Mouse (Mus musculus): ENCODE results near the gene Pcsk2. TPM values are rescaled to one million over a fixed set of nuclear protein-coding genes. Genes with fewer than 3 reads are reported as not detected.

Gene Pcsk2
- total RNA-seq, 1 experiment from 2014 or later: not detected

DNA sequence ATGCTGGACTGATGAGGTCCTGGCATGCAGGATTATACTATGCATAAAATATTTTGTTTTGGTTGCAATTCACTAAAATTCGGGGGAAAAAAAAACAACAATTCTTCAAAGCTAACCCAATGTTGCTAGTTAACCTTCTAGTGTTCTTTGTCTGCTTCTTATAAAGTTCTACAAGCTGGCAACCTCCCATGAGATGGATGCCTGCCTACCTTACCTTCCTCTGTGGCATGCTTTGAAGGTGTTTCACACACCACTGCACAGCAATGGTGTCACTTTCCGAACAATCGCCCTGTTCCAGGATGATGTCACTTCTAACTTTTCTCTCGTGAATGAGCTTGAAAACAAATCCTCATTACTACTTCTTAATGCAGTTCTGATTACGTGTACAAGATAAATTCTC is 68.8 kb downstream of the Pcsk2 start:
- ATAC-seq (replicated peaks in 1 of 2; ENCODE audit: insufficient read depth in 1 of 2, low FRiP score in 2 of 2, low TSS enrichment in 1 of 2, low read depth in 1 of 2, poor library complexity in 2 of 2, severe bottlenecking in 2 of 2): no peak

DNA sequence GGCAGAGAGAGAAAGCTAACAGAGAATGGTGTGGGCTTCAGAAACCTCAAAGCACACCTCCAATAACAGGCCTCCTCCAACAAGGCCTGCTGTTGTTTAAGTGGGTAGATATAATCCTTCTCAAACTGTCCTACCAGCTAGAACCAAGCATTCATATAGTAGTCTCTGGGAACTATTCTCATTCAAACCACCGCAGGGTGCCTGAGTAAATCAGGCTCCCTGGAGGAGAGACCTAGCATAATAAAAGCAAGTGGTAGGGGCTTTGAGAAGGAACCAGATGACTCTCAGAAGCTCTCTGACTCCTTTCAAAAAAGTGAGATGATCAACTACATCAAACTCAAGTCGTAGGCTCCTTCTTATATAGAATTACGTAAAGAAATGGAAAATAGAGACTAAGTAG is 75.0 kb downstream of the Pcsk2 start:
- no peak for ATAC-seq (replicated peaks in 1 of 2; ENCODE audit: insufficient read depth in 1 of 2, low FRiP score in 2 of 2, low TSS enrichment in 1 of 2, low read depth in 1 of 2, poor library complexity in 2 of 2, severe bottlenecking in 2 of 2)

DNA sequence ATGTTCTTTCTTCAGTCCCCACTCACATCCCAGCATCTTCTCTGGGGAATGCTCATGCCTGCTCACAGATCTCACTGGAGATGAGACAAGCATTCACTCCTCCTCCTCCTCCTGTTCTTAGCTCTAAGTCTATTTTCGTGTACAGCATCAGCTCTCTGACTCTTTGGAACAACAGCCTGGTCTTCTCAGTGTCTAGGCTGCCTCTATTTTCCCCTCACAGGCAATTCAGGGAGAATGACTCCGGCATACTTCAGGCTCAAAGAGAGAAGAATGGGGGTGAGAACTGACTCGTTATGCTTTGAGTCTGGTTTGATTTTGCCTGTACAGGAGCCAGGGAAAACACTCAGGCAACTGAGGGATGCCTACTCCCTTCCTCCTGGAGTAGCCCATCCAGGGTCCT is 78.0 kb downstream of the Pcsk2 start:
- no peak for ATAC-seq (replicated peaks in 1 of 2; ENCODE audit: insufficient read depth in 1 of 2, low FRiP score in 2 of 2, low TSS enrichment in 1 of 2, low read depth in 1 of 2, poor library complexity in 2 of 2, severe bottlenecking in 2 of 2)

DNA sequence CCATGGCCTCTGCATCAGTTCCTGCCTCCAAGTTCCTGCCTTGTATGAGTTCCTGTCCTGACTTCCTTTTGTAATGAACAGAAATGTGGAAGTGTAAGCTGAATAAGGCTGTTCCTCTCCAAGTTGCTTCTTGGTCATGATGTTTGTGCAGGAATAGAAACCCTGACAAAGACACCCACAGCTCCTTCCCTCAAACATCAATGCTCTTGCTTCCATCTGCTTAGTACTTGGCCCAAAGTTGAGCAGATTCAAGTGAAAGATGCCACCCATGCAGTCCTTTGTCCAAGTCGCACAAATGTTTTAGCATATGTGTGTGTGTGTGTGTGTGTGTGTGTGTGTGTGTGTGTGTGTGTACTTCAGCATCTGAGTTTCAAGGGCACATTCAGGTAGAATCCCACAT is 97.3 kb downstream of the Pcsk2 start:
- no peak for ATAC-seq (replicated peaks in 1 of 2; ENCODE audit: insufficient read depth in 1 of 2, low FRiP score in 2 of 2, low TSS enrichment in 1 of 2, low read depth in 1 of 2, poor library complexity in 2 of 2, severe bottlenecking in 2 of 2)

DNA sequence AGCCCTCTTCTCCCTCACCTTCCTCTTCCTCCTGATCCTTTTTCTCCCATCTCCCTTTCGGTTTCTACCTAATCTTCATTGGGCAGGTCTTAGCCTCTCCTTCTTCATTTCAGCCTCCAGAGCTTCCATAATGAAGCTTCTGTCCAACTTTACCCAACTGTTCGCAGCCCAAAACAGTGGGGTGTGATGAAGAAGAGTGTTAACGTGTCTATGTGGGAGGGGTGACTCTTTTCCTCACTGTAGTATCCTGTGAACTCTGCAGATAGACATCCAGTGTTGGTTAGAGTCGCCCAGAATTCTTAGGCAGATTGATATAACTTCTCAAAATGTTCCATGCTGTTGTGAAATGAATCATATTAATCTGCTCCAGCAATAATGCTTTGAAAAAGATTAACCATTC is 98.4 kb downstream of the Pcsk2 start:
- no peak for ATAC-seq (replicated peaks in 1 of 2; ENCODE audit: insufficient read depth in 1 of 2, low FRiP score in 2 of 2, low TSS enrichment in 1 of 2, low read depth in 1 of 2, poor library complexity in 2 of 2, severe bottlenecking in 2 of 2)

DNA sequence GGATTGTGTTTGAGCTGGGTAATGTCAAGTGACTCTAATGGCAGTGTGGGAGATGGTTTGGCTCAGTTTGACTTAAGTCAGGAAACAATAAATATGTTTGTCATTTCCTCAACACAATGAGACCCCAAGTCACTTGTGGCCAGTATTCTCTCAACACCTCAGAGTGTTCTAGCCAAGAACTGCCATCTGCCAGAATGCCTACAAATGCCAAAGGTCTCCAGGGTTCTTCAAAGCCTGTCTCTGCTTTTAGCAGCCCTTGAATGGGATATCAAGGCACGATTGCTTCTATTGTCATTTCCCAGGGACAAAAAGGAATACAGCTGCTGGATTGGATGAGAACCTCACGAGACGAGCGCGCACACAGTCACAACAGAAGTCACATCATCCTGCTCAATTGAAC is 100.0 kb downstream of the Pcsk2 start:
- no peak for ATAC-seq (replicated peaks in 1 of 2; ENCODE audit: insufficient read depth in 1 of 2, low FRiP score in 2 of 2, low TSS enrichment in 1 of 2, low read depth in 1 of 2, poor library complexity in 2 of 2, severe bottlenecking in 2 of 2)

DNA sequence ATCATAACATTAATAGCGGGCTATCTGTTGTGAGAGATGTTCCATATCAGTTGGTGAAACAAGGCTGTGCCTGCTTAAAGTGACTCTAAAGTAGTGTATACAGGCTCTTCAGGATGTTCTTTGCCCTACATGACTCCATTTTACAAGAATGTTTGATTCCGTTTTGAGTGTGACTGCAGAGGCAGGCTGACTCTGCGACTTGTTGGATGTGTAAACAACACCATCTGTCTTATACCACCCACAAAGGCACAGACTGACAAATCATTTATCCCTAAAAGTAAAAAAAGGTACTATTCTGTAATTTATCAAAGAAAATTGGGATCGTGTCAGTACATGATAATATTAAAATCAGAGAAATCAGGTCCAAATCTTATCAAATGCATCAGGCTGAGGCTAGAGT is 108.7 kb downstream of the Pcsk2 start:
- ATAC-seq (replicated peaks in 1 of 2; ENCODE audit: insufficient read depth in 1 of 2, low FRiP score in 2 of 2, low TSS enrichment in 1 of 2, low read depth in 1 of 2, poor library complexity in 2 of 2, severe bottlenecking in 2 of 2): no peak

DNA sequence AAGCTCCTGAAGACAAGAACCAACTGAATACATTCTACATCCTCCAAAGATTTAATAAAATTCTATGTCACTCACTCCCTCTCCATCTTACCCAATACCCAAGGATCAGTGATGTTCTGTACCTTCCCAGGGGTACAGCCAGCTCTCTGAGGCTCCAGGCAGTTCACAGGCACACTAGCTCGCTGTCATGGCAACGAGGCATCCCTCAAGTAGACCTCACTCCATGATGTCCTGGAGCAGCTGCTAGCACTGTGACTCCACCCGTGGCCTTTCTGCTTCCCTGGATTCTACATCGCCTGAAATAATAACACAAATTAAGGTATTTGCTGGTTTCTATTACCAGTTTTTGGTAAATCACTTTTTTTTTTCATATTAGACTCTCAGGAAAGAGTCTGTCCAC is 111.0 kb downstream of the Pcsk2 start:
- ATAC-seq (replicated peaks in 1 of 2; ENCODE audit: insufficient read depth in 1 of 2, low FRiP score in 2 of 2, low TSS enrichment in 1 of 2, low read depth in 1 of 2, poor library complexity in 2 of 2, severe bottlenecking in 2 of 2): no peak

DNA sequence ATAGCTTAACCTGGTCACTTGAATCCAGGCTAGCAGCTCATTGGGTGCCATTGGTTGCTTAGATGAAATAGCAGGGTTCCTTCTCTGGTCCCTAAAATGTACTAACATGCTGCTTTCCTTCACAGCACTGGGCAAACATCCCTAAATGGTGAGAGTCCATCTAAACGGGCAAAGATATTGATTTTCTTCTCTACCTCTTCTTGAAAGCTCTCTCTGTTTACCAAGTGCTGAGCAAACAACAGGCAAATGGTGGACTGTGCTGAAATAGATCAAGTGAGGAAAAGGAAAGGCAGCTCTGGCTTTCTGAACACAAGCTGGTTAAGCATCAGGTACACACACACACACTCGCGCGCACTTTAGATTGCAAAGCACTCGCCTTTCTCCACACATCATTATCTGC is 120.8 kb downstream of the Pcsk2 start:
- ATAC-seq (replicated peaks in 1 of 2; ENCODE audit: insufficient read depth in 1 of 2, low FRiP score in 2 of 2, low TSS enrichment in 1 of 2, low read depth in 1 of 2, poor library complexity in 2 of 2, severe bottlenecking in 2 of 2): no peak

DNA sequence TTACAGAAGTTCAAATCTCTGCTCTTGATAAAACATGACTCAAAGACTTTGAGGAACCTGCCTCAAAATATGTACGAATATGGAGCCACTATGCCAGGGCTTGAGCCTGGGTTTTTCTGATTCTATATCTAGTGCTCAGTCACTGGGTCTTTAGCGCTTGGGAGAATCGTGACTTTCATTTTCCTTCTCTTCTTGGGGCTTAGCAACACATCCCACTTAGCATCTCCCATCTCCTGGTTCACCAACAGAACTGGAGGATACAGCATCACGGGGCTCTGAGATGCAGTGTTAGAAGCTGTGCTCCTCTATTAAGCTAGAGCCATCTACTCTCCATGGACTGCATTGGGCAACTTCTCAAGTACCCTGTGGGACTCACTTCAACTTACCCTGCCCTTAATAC is 131.9 kb downstream of the Pcsk2 start:
- ATAC-seq (replicated peaks in 1 of 2; ENCODE audit: insufficient read depth in 1 of 2, low FRiP score in 2 of 2, low TSS enrichment in 1 of 2, low read depth in 1 of 2, poor library complexity in 2 of 2, severe bottlenecking in 2 of 2): no peak

DNA sequence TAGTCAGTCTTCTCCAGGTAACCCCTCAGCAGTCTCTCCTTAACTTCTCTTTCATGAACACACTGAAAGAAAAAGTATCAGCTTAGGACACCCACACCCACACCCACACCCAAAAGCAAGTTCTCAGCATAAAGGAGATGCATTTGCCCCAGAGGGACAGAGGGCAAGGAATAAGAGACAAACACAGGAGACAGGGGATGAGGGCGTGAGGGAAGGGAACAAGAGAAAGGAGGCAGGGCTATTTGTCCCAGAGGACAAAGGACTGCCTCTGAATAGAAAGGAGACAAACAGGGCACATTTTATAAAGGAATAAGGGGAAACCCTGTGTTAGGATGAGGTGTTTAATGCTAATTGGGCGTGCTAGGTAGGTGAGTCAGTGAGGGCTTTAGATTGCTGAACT is 133.6 kb downstream of the Pcsk2 start:
- ATAC-seq (replicated peaks in 1 of 2; ENCODE audit: insufficient read depth in 1 of 2, low FRiP score in 2 of 2, low TSS enrichment in 1 of 2, low read depth in 1 of 2, poor library complexity in 2 of 2, severe bottlenecking in 2 of 2): no peak

DNA sequence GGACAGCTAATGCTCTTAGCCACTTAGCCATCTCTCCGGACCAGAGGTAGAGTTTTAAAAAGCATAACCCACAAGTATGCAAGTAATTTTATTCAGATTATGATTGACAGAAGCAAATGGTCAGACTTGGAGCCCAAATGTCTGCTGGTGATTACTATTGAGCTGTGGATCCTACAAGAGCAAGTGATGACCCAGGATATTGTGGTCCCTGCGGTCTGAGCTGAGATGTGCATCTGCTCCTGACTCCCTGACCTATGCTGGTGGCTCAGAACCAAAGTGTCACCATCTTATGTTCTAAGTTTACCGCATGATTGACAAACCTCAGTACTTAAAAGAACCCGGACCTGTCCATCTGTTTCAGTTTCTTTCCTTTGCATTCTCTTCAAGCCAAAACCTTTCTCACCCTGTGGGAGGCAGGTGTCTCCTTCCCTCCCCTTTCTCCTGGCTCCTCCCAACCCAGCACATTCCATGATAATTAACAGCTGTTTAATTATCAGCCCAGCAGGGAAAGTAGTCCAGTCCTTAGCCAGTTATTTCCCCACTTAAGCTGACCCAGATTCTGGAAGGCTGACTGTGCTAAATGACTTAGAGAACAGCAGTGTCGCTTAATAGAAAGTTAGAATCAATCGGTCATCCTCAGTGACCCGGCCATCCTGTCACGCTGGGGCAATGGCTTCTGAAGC is 136.1 kb downstream of the Pcsk2 start:
- no peak for ATAC-seq (replicated peaks in 1 of 2; ENCODE audit: insufficient read depth in 1 of 2, low FRiP score in 2 of 2, low TSS enrichment in 1 of 2, low read depth in 1 of 2, poor library complexity in 2 of 2, severe bottlenecking in 2 of 2)

DNA sequence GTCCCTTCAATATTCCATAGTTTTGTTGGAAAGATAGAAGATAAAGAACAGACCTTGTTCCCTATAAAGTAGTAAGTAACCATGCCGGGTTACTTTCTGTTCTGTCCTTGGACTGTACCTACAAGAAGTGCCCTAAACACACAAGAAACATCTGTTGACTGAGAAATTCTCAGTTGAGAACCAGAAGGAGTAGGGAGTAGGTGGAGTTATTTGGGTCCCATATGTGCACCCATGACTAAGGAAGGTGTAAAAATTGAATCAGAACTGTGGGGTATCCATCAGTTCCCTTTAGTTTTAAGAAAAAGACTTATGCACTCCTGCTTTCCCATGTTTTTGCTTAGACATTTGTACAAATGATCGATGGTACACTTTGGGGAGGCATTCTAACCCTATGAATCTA is 137.6 kb downstream of the Pcsk2 start:
- no peak for ATAC-seq (replicated peaks in 1 of 2; ENCODE audit: insufficient read depth in 1 of 2, low FRiP score in 2 of 2, low TSS enrichment in 1 of 2, low read depth in 1 of 2, poor library complexity in 2 of 2, severe bottlenecking in 2 of 2)

DNA sequence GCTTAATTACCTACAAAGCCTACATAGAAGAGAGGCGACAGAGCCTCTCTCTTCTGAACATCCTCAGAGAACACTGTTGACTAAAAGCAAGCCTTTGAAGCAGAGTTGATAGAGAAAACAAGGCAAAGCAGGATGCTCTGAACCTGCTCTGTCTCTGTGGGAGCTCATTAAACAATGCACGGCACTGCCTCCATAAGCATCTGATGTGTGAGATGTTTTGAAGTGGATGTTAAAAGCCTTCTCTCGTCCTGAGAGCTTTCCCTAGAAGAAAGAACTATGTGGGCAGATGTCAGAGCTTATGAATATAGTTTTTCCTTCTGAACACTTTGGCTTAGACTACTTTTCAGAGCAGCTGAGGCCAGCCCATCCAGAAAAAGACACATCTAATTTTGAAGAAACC is 145.3 kb downstream of the Pcsk2 start:
- no peak for ATAC-seq (replicated peaks in 1 of 2; ENCODE audit: insufficient read depth in 1 of 2, low FRiP score in 2 of 2, low TSS enrichment in 1 of 2, low read depth in 1 of 2, poor library complexity in 2 of 2, severe bottlenecking in 2 of 2)

DNA sequence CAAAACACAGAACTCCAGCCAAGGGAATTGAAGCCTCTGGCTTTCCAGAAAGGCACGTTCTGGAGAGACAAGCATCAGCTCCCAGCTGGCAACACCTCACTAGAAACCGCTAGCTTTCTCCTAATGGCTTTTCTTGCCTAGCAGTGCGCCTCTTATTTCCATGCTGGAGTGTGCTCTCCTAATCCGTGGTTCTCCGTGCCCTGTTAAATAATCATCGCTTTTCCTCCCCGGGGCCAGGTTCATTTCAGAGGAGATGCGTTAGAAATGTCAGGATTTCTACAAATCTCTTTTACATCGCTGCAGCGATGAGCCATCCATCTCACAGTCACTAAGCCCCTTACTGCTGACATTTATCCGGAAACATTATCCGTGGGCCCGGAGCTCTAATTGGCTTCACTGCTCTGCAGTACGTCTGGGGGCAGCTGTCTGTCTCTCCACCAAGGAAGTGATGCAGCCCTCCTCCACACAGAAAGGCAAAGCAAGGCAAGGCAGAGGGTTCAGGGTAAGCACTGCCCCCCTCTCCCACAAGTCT is 150.1 kb downstream of the Pcsk2 start:
- no peak for ATAC-seq (replicated peaks in 1 of 2; ENCODE audit: insufficient read depth in 1 of 2, low FRiP score in 2 of 2, low TSS enrichment in 1 of 2, low read depth in 1 of 2, poor library complexity in 2 of 2, severe bottlenecking in 2 of 2)

DNA sequence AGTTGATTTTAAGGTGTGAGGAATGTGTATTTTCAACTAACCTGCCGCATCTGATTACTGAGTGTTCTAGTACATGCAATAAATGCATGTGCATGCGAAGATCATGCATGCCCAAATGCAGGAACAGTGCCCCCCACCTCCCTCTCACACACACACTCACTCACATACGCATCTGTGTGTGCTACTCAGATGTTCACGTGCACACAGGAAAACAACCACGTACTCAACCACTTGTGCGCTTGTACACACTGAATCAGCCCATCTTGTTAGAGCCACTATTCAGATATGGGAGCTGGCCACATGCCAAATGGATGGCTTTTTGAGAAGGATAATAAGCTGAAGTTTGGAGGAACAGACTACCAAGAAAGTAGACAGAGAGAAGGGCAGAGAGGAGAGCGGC is 150.7 kb downstream of the Pcsk2 start:
- no peak for ATAC-seq (replicated peaks in 1 of 2; ENCODE audit: insufficient read depth in 1 of 2, low FRiP score in 2 of 2, low TSS enrichment in 1 of 2, low read depth in 1 of 2, poor library complexity in 2 of 2, severe bottlenecking in 2 of 2)

DNA sequence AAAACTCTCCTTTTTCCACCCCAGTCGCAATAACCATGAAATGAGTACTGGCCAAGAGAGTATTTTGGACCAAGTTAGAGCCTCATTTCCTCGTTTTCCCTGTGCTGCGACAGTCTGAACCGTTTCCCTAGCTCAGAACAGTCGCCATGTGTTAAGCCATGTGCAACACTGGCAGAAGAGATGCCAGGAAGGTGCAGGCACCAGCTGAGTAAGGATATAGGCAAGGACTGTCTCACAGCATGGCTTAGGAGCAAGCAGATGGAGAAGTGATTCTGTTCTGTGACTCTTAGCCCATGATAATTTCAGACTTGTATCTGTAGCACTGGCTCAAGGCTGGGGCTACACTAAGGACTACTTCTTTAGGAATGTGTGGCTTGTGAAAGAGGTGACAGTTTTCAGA is 155.2 kb downstream of the Pcsk2 start:
- ATAC-seq (replicated peaks in 1 of 2; ENCODE audit: insufficient read depth in 1 of 2, low FRiP score in 2 of 2, low TSS enrichment in 1 of 2, low read depth in 1 of 2, poor library complexity in 2 of 2, severe bottlenecking in 2 of 2): no peak

DNA sequence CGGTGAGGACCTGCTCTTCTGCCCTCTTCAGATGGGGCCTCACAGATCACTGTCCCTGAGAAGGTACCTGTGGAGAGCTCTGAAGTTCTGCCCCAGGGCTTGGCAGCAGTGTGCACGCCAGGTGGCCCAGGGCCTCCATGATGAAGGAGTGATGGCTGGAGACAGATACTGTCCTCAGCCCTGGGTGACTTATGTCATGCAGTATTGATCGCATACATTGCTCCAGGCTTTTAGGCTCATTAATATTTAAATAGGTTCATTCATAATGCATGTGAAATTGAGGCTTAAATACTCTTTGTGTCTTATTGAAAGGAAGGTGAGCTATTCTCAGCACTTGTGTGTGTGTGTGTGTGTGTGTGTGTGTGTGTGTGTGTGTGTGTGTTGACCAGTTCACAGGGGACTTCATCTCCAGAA is 157.0 kb downstream of the Pcsk2 start:
- ATAC-seq (replicated peaks in 1 of 2; ENCODE audit: insufficient read depth in 1 of 2, low FRiP score in 2 of 2, low TSS enrichment in 1 of 2, low read depth in 1 of 2, poor library complexity in 2 of 2, severe bottlenecking in 2 of 2): no peak

DNA sequence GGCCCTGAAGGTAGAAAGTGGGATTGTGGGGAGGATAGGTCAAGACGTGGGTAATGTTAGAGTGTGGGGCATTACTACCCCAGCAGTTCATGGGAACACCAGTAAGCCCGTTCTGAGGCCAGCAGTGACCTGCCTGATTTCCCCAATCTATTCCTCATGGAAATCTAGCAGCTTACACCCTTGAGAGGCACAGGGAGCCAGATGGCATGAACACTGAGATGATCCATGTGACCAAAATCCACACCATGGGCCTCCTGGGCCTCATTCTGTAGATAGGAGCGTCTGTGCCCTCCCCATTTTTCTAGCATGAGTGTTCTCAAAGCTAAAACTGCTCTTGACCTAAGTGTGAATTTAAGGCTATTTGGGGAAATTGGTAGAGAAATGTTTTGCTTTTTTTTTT is 162.2 kb downstream of the Pcsk2 start:
- no peak for ATAC-seq (replicated peaks in 1 of 2; ENCODE audit: insufficient read depth in 1 of 2, low FRiP score in 2 of 2, low TSS enrichment in 1 of 2, low read depth in 1 of 2, poor library complexity in 2 of 2, severe bottlenecking in 2 of 2)

Data from hematopoietic stem cell, adult 5-6 weeks (primary cell).